Mouse (Mus musculus): ENCODE results near the gene Was. TPM values are rescaled to one million over a fixed set of nuclear protein-coding genes. Genes with fewer than 3 reads are reported as not detected.

The Was gene
- polyA plus RNA-seq (2012; rRNA removed): 0.13 and 0.20 TPM in 2 replicates

- H3K36me3 ChIP-seq (ENCODE audit: control insufficient read depth, insufficient read depth, low read length): no peaks in the 10 kb centered on the region
- no peak within 1 kb of the TSS for H3K4me3 ChIP-seq (ENCODE audit: control insufficient read depth, low read depth, low read length)
- no peaks in the 10 kb centered on the region for H3K27me3 ChIP-seq (ENCODE audit: control insufficient read depth, insufficient read depth, low read length)
- H3K4me1 ChIP-seq (ENCODE audit: control insufficient read depth, insufficient read depth, low read length): no peaks in the 10 kb centered on the region
- TF ChIP-seq POLR2A (IDR thresholded peaks at IDR 0.05; ENCODE audit: control insufficient read depth, low read depth, low read length) (no peak), CTCF (IDR thresholded peaks at IDR 0.05; ENCODE audit: control insufficient read depth, insufficient read depth, insufficient replicate concordance, low read depth, low read length) (no peak)
- no peak within 1 kb of the TSS for H3K27ac ChIP-seq (ENCODE audit: control insufficient read depth, insufficient read depth, low read depth, low read length)
These were observed at the start of gene Was for GRCm38 (mm10) chrX:8090346-8090953. TSS of gene Was (minus strand) at chrX:8090498.

GRCm38 (mm10) chrX:8139480-8139879 lies 49.2 kb upstream of the Was start:
- Histone ChIP-seq H3K36me3 (ENCODE audit: control insufficient read depth, insufficient read depth, low read length) (no peaks in the 10 kb centered on the region), H3K4me3 (ENCODE audit: control insufficient read depth, low read depth, low read length) (no peak overlapping the region), H3K27me3 (ENCODE audit: control insufficient read depth, insufficient read depth, low read length) (no peaks in the 10 kb centered on the region), H3K27ac (ENCODE audit: control insufficient read depth, insufficient read depth, low read depth, low read length) (no peak overlapping the region), H3K4me1 (ENCODE audit: control insufficient read depth, insufficient read depth, low read length) (peaks cover 4% of the 10 kb centered on the region)
- TF ChIP-seq CTCF (IDR thresholded peaks at IDR 0.05; ENCODE audit: control insufficient read depth, insufficient read depth, insufficient replicate concordance, low read depth, low read length) (no peak), POLR2A (IDR thresholded peaks at IDR 0.05; ENCODE audit: control insufficient read depth, low read depth, low read length) (no peak)

- peaks cover 3% of the 10 kb centered on the region; the same call in 1 of the 2 replicates for H3K4me1 ChIP-seq (ENCODE audit: control insufficient read depth, insufficient read depth, low read length)
- H3K27ac ChIP-seq (ENCODE audit: control insufficient read depth, insufficient read depth, low read depth, low read length): no peak overlapping the region
- H3K36me3 ChIP-seq (ENCODE audit: control insufficient read depth, insufficient read depth, low read length): no peaks in the 10 kb centered on the region
- TF ChIP-seq CTCF (IDR thresholded peaks at IDR 0.05; ENCODE audit: control insufficient read depth, insufficient read depth, insufficient replicate concordance, low read depth, low read length) (no peak), POLR2A (IDR thresholded peaks at IDR 0.05; ENCODE audit: control insufficient read depth, low read depth, low read length) (no peak)
- H3K27me3 ChIP-seq (ENCODE audit: control insufficient read depth, insufficient read depth, low read length): no peaks in the 10 kb centered on the region
- no peak overlapping the region for H3K4me3 ChIP-seq (ENCODE audit: control insufficient read depth, low read depth, low read length)
These were observed 45.6 kb upstream of the Was start for GRCm38 (mm10) chrX:8135886-8136285.

GRCm38 (mm10) chrX:8132017-8132976 lies 42.0 kb upstream of the Was start, which contains the start of gene Wdr13:
TSS of gene Wdr13 (minus strand) at chrX:8132892.
- Histone ChIP-seq H3K27me3 (ENCODE audit: control insufficient read depth, insufficient read depth, low read length) (no peaks in the 10 kb centered on the region), H3K4me3 (ENCODE audit: control insufficient read depth, low read depth, low read length) (peak within 1 kb of the TSS; percentile 94), H3K27ac (ENCODE audit: control insufficient read depth, insufficient read depth, low read depth, low read length) (peak within 1 kb of the TSS; percentile 97), H3K36me3 (ENCODE audit: control insufficient read depth, insufficient read depth, low read length) (no peaks in the 10 kb centered on the region), H3K4me1 (ENCODE audit: control insufficient read depth, insufficient read depth, low read length) (peaks cover 3% of the 10 kb centered on the region; the same call in 1 of the 2 replicates)
- TF ChIP-seq CTCF (IDR thresholded peaks at IDR 0.05; ENCODE audit: control insufficient read depth, insufficient read depth, insufficient replicate concordance, low read depth, low read length) (no peak), POLR2A (IDR thresholded peaks at IDR 0.05; ENCODE audit: control insufficient read depth, low read depth, low read length) (peak; percentile 75; the same call in 1 of the 2 replicates)

GRCm38 (mm10) chrX:8131393-8131792 lies 41.1 kb upstream of the Was start:
- no peak for TF ChIP-seq POLR2A (IDR thresholded peaks at IDR 0.05; ENCODE audit: control insufficient read depth, low read depth, low read length)
- TF ChIP-seq CTCF (IDR thresholded peaks at IDR 0.05; ENCODE audit: control insufficient read depth, insufficient read depth, insufficient replicate concordance, low read depth, low read length): no peak
- no peaks in the 10 kb centered on the region for H3K36me3 ChIP-seq (ENCODE audit: control insufficient read depth, insufficient read depth, low read length)
- H3K4me1 ChIP-seq (ENCODE audit: control insufficient read depth, insufficient read depth, low read length): peaks cover 3% of the 10 kb centered on the region; the same call in 1 of the 2 replicates
- H3K27ac ChIP-seq (ENCODE audit: control insufficient read depth, insufficient read depth, low read depth, low read length): peak overlapping the region; percentile 92
- no peaks in the 10 kb centered on the region for H3K27me3 ChIP-seq (ENCODE audit: control insufficient read depth, insufficient read depth, low read length)
- peak overlapping the region; percentile 85 for H3K4me3 ChIP-seq (ENCODE audit: control insufficient read depth, low read depth, low read length)

- TF ChIP-seq POLR2A (IDR thresholded peaks at IDR 0.05; ENCODE audit: control insufficient read depth, low read depth, low read length) (no peak), CTCF (IDR thresholded peaks at IDR 0.05; ENCODE audit: control insufficient read depth, insufficient read depth, insufficient replicate concordance, low read depth, low read length) (no peak)
- Histone ChIP-seq H3K36me3 (ENCODE audit: control insufficient read depth, insufficient read depth, low read length) (no peaks in the 10 kb centered on the region), H3K4me1 (ENCODE audit: control insufficient read depth, insufficient read depth, low read length) (no peaks in the 10 kb centered on the region), H3K27me3 (ENCODE audit: control insufficient read depth, insufficient read depth, low read length) (no peaks in the 10 kb centered on the region), H3K27ac (ENCODE audit: control insufficient read depth, insufficient read depth, low read depth, low read length) (no peak overlapping the region), H3K4me3 (ENCODE audit: control insufficient read depth, low read depth, low read length) (no peak overlapping the region)
These were observed 34.9 kb upstream of the Was start for GRCm38 (mm10) chrX:8125235-8125634.

Measured in testis, adult 2 months (tissue).